Mouse (Mus musculus) neural tube, embryonic 14.5 days (tissue): ENCODE measurements around the gene Padi6. TPM values are rescaled to one million over a fixed set of nuclear protein-coding genes. Genes with fewer than 3 reads are reported as not detected.

Source experiments
- ATAC-seq: fragments of 200-750 bp; cut with Nextera tagmentation; 2 replicates; pipeline ENCODE4 v1.8.0; 2017; ENCODE audit warnings: low read depth, mild to moderate bottlenecking, moderate TSS enrichment, moderate library complexity
- H3K27ac ChIP-seq: fragments of 300-500 bp; sonication (generic); 2 replicates; pipeline ENCODE4 v1.5.1; 2014; ENCODE audit warnings: low read depth, mild to moderate bottlenecking, control low read depth, low read length, moderate library complexity, mixed read lengths
- H3K27me3 ChIP-seq: fragments of 300-500 bp; sonication (generic); 2 replicates; pipeline ENCODE4 v1.6.1; 2014; ENCODE audit warnings: low read length; ENCODE audit not compliant: control insufficient read depth, insufficient read depth
- H3K36me3 ChIP-seq: fragments of 300-500 bp; sonication (generic); 2 replicates; pipeline ENCODE4 v1.6.1; 2014; ENCODE audit warnings: low read length, mixed read lengths; ENCODE audit not compliant: control insufficient read depth, insufficient read depth
- H3K4me1 ChIP-seq: fragments of 300-500 bp; sonication (generic); 2 replicates; pipeline ENCODE4 v1.6.1; 2014; ENCODE audit warnings: low read length; ENCODE audit not compliant: control insufficient read depth, insufficient read depth
- H3K4me2 ChIP-seq: fragments of 300-500 bp; sonication (generic); 2 replicates; pipeline ENCODE4 v1.6.1; 2014; ENCODE audit warnings: mild to moderate bottlenecking, low read depth, low read length, control low read depth
- H3K4me3 ChIP-seq: fragments of 300-500 bp; sonication (generic); 2 replicates; pipeline ENCODE4 v1.5.1; 2014; ENCODE audit warnings: low read depth, low read length, control low read depth, mixed read lengths
- H3K9ac ChIP-seq: fragments of 300-500 bp; sonication (generic); replicated peaks from 2 replicates; pipeline ENCODE4 v1.6.1; 2014; ENCODE audit warnings: low read depth, mild to moderate bottlenecking, control low read depth, low read length, mixed read lengths
- H3K9me3 ChIP-seq: fragments of 300-500 bp; sonication (generic); 2 replicates; pipeline ENCODE4 v1.6.1; 2016; ENCODE audit warnings: low read length; ENCODE audit not compliant: control insufficient read depth
- WGBS: fragments of 180-500 bp; shearing (Covaris S2); extraction: QIAGEN DNeasy Blood & Tissue Kit; methylation state at CpG from one replicate; pipeline ENCODE4 v1.1.7; 2014; 5-methylcytosine and 5-hydroxymethylcytosine counted together
- polyA plus RNA-seq: library from polyadenylated mRNA; unstranded; fragments of >200 nt; fragmentation: Nextera tagmentation; extraction: Ambion mirVana; gene quantifications from 2 replicates; pipeline ENCODE4 v1.2.1, GENCODE M21; 2014

The Padi6 gene
- polyA plus RNA-seq = 0.08 TPM in 1 of 2 replicates, not detected in the other

DNA sequence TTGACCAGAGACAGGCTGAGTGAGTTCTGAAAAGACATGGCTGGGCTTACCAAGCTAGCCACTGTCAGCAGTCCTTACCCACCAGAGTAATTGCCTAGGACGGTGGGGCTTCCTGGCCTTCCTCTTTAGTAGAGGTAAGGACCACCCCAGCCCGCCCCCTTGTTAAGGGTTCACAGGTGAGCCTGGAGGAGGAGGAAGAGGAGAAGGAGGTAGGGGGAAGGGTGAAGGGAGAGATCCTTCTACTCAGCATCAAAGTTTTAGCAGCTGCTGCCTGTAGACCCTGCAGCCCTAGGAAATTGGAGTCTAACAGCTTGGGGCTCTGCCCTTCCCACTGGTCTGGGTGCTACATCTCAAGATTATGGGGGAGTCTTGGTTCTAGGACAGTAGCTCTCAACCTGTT, at the start of gene Padi6:
Gene Padi6 (minus strand): TSS at position 101 of the 400 bp plus-strand sequence.
- no peak within 1 kb of the TSS for H3K4me3 ChIP-seq
- no peak within 1 kb of the TSS for H3K9ac ChIP-seq
- no peaks in the 10 kb centered on the region for H3K4me1 ChIP-seq
- no peaks in the 10 kb centered on the region for H3K9me3 ChIP-seq
- no peak for ATAC-seq
- 72% methylated on average over 2 of the region's 2 CpGs for WGBS
- H3K4me2 ChIP-seq = no peak within 1 kb of the TSS
- H3K27me3 ChIP-seq = no peaks in the 10 kb centered on the region
- no peak within 1 kb of the TSS for H3K27ac ChIP-seq
- no peaks in the 10 kb centered on the region for H3K36me3 ChIP-seq

DNA sequence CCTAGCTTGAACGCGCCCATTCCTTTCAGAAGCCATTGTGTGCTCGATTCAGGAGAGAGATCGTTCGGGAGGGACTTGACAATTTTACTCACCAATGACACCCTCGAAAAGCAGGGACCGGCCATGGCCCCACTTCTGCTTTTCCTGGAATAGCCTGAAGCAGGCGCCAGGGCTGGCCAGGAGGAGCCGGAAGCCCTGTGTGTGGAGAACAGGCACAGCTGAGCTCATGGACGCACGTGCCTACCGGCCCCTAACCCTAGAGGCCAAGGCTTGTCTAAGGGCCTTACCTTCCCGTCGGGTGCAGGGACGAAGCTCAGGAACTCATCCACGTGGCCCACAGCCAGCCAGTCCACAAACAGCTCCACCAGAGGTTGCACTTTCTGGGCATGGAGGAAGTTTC, 48.6 kb upstream of the Padi6 start:
- Histone ChIP-seq H3K27ac (no peak overlapping the region), H3K4me3 (no peak overlapping the region), H3K9me3 (no peaks in the 10 kb centered on the region), H3K9ac (no peak overlapping the region), H3K4me2 (no peak overlapping the region), H3K36me3 (no peaks in the 10 kb centered on the region), H3K27me3 (no peaks in the 10 kb centered on the region), H3K4me1 (no peaks in the 10 kb centered on the region)
- ATAC-seq = no peak
- 88% methylated on average over 16 of the region's 16 CpGs for WGBS

DNA sequence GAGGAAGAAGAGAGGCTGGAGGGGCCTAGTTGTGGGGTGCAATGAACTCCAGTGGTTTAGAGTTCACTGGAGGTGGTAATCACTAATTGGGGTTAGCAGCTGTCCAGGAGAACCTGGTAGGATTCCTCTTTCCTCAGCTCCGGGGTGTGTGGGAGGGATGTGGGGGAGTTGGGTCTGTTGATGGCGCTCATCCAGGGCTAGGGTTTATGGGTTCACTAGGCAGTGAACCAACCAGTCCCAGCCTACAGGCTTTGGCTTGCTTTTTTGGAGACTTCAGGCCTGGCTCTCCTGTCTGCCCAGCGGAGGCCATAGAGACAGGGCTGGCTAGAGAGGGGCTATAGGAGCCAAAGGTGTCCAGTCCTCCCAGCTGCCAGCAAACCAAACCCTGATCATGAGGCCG, 47.5 kb upstream of the Padi6 start:
- H3K9me3 ChIP-seq = no peaks in the 10 kb centered on the region
- WGBS = 86% methylated on average over 4 of the region's 4 CpGs
- H3K27ac ChIP-seq = no peak overlapping the region
- ATAC-seq = no peak
- H3K9ac ChIP-seq = no peak overlapping the region
- no peak overlapping the region for H3K4me2 ChIP-seq
- no peaks in the 10 kb centered on the region for H3K27me3 ChIP-seq
- H3K4me1 ChIP-seq = no peaks in the 10 kb centered on the region
- no peak overlapping the region for H3K4me3 ChIP-seq
- no peaks in the 10 kb centered on the region for H3K36me3 ChIP-seq

DNA sequence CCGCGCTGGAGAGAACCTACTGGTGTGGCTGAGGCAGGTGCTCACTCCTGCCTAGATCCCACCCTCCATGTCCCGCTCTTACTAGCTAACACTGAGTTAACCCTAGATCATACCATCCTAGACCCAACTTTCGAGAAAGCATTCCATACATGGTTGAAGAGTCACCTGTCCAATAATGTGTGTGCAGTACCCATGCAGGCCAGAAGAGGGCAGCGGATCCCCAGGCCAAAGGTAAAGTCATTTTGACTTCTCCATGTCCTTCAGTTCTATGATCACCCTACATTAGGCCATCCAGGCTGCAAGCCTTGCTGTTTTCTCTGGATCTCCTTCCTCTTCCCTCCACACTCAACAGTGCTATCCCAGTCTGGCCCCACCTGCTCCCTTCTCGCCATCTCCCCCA, 46.5 kb upstream of the Padi6 start:
- Histone ChIP-seq H3K36me3 (no peaks in the 10 kb centered on the region), H3K9me3 (no peaks in the 10 kb centered on the region), H3K9ac (no peak overlapping the region), H3K27me3 (no peaks in the 10 kb centered on the region), H3K4me1 (no peaks in the 10 kb centered on the region), H3K4me2 (no peak overlapping the region), H3K27ac (no peak overlapping the region), H3K4me3 (no peak overlapping the region)
- WGBS = 50% methylated on average over 6 of the region's 6 CpGs
- no peak for ATAC-seq

DNA sequence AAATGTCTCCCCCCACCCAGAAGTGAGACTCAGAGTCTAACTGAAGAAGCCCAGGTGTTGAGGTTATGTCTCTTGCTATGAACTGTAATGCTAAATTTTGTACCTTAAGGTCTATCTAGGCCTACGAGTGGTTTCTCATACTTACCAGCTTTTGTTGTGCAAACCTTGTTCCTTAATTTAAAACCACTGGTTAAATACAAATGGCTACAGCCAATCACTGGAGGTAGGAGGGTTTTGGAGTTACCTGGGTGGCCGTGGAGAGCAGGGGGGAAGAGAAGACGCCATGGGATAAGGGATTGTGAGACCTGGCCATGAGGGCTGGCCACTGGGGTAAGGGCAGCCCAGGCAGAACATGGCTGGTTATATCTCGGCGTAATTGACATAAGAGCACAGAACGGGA, 45.8 kb upstream of the Padi6 start:
- ATAC-seq = no peak
- 81% methylated on average over 6 of the region's 6 CpGs for WGBS

DNA sequence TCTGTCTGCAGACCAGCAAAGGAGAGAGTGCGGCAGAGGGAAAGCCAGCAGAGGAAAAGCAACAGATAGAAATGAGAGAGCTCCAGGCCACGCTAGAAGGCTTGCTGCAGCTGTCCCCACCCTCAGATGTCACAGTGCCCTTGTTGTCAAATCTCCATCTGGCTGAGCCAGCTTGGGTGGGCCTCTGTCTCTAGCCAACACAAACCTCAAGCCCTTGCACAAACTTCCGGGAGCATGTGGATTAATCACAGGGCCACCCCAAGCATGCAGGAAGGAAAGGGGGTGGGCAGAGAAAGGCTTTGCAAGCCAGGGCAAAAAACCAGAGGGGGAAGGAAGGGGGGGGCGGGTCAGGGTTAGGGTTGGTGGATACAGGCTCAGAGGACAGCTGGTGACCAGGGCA, 45.0 kb upstream of the Padi6 start:
- H3K4me3 ChIP-seq = no peak overlapping the region
- no peaks in the 10 kb centered on the region for H3K4me1 ChIP-seq
- H3K9me3 ChIP-seq = no peaks in the 10 kb centered on the region
- no peak overlapping the region for H3K4me2 ChIP-seq
- no peaks in the 10 kb centered on the region for H3K36me3 ChIP-seq
- no peak overlapping the region for H3K27ac ChIP-seq
- no peaks in the 10 kb centered on the region for H3K27me3 ChIP-seq
- WGBS = 78% methylated on average over 4 of the region's 4 CpGs
- H3K9ac ChIP-seq = no peak overlapping the region
- no peak for ATAC-seq

More for the DNA sequence above, 45.8 kb upstream of the Padi6 start:
- Histone ChIP-seq H3K4me3 (no peak overlapping the region), H3K27me3 (no peaks in the 10 kb centered on the region), H3K4me1 (no peaks in the 10 kb centered on the region), H3K9me3 (no peaks in the 10 kb centered on the region), H3K9ac (no peak overlapping the region), H3K27ac (no peak overlapping the region), H3K4me2 (no peak overlapping the region), H3K36me3 (no peaks in the 10 kb centered on the region)

DNA sequence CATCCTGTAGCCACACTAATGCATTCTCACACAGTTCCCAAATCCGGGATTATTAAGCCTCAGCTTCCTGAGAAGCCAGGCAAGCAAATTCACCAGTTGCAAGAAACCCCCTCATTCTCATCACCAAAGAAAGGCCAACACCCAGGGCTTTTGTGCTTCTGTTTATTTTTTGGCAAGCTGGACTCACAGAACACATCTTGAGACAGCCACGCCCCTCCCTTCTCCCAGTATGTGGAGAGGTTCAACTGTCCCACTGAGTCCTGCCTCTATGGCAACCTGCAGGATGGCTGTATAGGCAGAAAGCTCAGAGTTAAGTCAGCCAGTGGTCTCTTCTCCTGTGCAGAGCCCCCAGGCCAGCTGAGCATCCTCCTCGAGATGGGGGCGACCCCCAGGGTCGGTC, 42.8 kb upstream of the Padi6 start:
- no peak overlapping the region for H3K4me3 ChIP-seq
- no peaks in the 10 kb centered on the region for H3K9me3 ChIP-seq
- H3K4me1 ChIP-seq = no peaks in the 10 kb centered on the region
- ATAC-seq = no peak
- no peaks in the 10 kb centered on the region for H3K36me3 ChIP-seq
- H3K4me2 ChIP-seq = no peak overlapping the region
- no peak overlapping the region for H3K9ac ChIP-seq
- H3K27ac ChIP-seq = no peak overlapping the region
- no peaks in the 10 kb centered on the region for H3K27me3 ChIP-seq
- WGBS = 94% methylated on average over 5 of the region's 5 CpGs

DNA sequence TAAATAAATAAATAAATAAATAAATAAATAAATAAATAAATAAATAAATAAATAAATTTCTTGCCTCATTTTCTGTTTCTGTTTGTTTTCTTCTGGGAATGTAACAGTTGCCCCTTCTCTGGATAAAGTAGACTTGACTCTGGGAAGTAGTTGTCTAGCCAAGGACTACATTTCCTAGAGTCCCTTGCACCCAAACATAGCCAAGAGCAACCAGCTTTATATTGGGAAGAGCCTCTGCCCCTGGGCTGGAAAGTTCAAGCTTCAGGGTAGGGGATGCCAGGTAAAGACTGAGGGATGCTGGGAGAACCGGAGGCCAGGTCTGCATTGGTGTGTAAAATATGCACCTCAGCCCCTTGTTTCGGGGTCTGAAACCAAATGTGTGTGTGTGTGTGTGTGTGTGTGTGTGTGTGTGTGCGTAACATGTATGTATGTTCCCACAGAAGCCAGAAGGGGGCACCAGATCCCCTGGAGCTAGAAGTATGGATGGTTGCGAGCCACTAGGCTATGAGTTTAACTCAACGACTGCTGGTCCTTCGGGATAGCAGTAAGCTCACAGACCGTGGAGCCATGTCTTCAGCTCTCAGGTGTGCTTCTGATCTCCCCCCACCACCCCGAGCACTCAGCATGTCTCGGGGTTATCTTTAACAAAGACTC, 42.0 kb upstream of the Padi6 start:
- H3K27ac ChIP-seq = no peak overlapping the region
- no peak overlapping the region for H3K4me3 ChIP-seq
- no peaks in the 10 kb centered on the region for H3K9me3 ChIP-seq
- no peaks in the 10 kb centered on the region for H3K36me3 ChIP-seq
- no peak overlapping the region for H3K4me2 ChIP-seq
- no peak for ATAC-seq
- H3K4me1 ChIP-seq = no peaks in the 10 kb centered on the region
- 97% methylated on average over 9 of the region's 9 CpGs for WGBS
- H3K27me3 ChIP-seq = no peaks in the 10 kb centered on the region
- no peak overlapping the region for H3K9ac ChIP-seq

DNA sequence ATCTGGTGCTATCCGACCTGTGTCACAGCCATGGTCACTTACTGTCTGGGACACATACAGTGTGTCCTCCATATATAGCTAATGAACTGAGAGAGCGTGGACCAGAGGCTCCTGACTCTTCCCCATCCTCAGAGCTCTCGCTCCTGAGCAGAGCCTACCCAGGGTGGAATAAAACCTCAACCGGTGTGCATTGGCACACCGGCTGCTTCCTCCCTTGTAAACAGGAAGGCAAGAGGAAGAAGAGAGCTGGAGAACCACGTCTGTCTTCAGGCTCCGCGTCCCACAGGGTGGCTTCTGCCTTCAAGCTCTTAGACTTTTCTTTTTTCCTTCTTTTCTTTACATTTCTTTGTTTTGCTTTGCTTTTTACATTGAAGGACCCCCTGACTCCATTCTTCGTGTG, 40.4 kb upstream of the Padi6 start:
- no peak overlapping the region for H3K4me2 ChIP-seq
- H3K9me3 ChIP-seq = no peaks in the 10 kb centered on the region
- no peaks in the 10 kb centered on the region for H3K36me3 ChIP-seq
- H3K4me3 ChIP-seq = no peak overlapping the region
- H3K4me1 ChIP-seq = no peaks in the 10 kb centered on the region
- H3K27ac ChIP-seq = no peak overlapping the region
- no peak for ATAC-seq
- no peak overlapping the region for H3K9ac ChIP-seq
- H3K27me3 ChIP-seq = no peaks in the 10 kb centered on the region
- WGBS = 90% methylated on average over 9 of the region's 9 CpGs
